Mouse (Mus musculus): ENCODE measurements around the gene Nrxn1. TPM values are rescaled to one million over a fixed set of nuclear protein-coding genes. Genes with fewer than 3 reads are reported as not detected.
A peak's percentile ranks its signal among the peaks of the same experiment; 100 is the strongest.

The Nrxn1 gene
- polyA plus RNA-seq, 1 experiment from 2014 or later, result 2.1 TPM

GRCm38 (mm10) chr17:90583826-90584534, 508.9 kb downstream of the Nrxn1 start:
- ATAC-seq (ENCODE audit: insufficient read depth) (0 out of 2 replicates have a peak, but pooled peaks have one; percentile 55), DNase-seq (peak; percentile 50)
- no peak overlapping the region for H3K4me2 ChIP-seq
- 50% methylated on average over 12 of the region's 12 CpGs for WGBS
- H3K27ac ChIP-seq (ENCODE audit: low read depth), result no peak overlapping the region
- H3K4me1 ChIP-seq (ENCODE audit: insufficient read depth), result no peaks in the 10 kb centered on the region
- H3K27me3 ChIP-seq (ENCODE audit: insufficient read depth, low read length), result no peaks in the 10 kb centered on the region
- H3K4me3 ChIP-seq (ENCODE audit: low read depth, low read length), result no peak overlapping the region
- H3K9me3 ChIP-seq (ENCODE audit: low read depth, low read length), result no peaks in the 10 kb centered on the region
- no peaks in the 10 kb centered on the region for H3K36me3 ChIP-seq (ENCODE audit: insufficient read depth)
- H3K9ac ChIP-seq, result no peak overlapping the region
- TF ChIP-seq CTCF (IDR thresholded peaks at IDR 0.05; ENCODE audit: low read depth), result peak; percentile 52

- H3K9ac ChIP-seq, result no peak overlapping the region
- H3K4me1 ChIP-seq (ENCODE audit: insufficient read depth), result no peaks in the 10 kb centered on the region
- H3K36me3 ChIP-seq (ENCODE audit: insufficient read depth), result no peaks in the 10 kb centered on the region
- H3K9me3 ChIP-seq (ENCODE audit: low read depth, low read length), result no peaks in the 10 kb centered on the region
- H3K27me3 ChIP-seq (ENCODE audit: insufficient read depth, low read length), result no peaks in the 10 kb centered on the region
- TF ChIP-seq CTCF (IDR thresholded peaks at IDR 0.05; ENCODE audit: low read depth), result no peak
- no peak overlapping the region for H3K4me2 ChIP-seq
- H3K4me3 ChIP-seq (ENCODE audit: low read depth, low read length), result no peak overlapping the region
- no peak overlapping the region for H3K27ac ChIP-seq (ENCODE audit: low read depth)
- DNase-seq, result no peak
- no peak for ATAC-seq (ENCODE audit: insufficient read depth)
- WGBS, result 50% methylated on average over 3 of the region's 3 CpGs
These were observed 509.7 kb downstream of the Nrxn1 start for GRCm38 (mm10) chr17:90583196-90583595.

- Histone ChIP-seq H3K4me1 (ENCODE audit: insufficient read depth) (no peaks in the 10 kb centered on the region), H3K4me3 (ENCODE audit: low read depth, low read length) (no peak overlapping the region), H3K27ac (ENCODE audit: low read depth) (no peak overlapping the region), H3K36me3 (ENCODE audit: insufficient read depth) (no peaks in the 10 kb centered on the region), H3K27me3 (ENCODE audit: insufficient read depth, low read length) (no peaks in the 10 kb centered on the region), H3K9ac (no peak overlapping the region), H3K4me2 (no peak overlapping the region), H3K9me3 (ENCODE audit: low read depth, low read length) (no peaks in the 10 kb centered on the region)
- 42% methylated on average over 2 of the region's 2 CpGs for WGBS
- ATAC-seq (ENCODE audit: insufficient read depth), result no peak
- no peak for TF ChIP-seq CTCF (IDR thresholded peaks at IDR 0.05; ENCODE audit: low read depth)
- DNase-seq, result no peak
These were observed 523.0 kb downstream of the Nrxn1 start for GRCm38 (mm10) chr17:90569877-90570276.

- H3K27me3 ChIP-seq (ENCODE audit: insufficient read depth, low read length), result no peaks in the 10 kb centered on the region
- no peak overlapping the region for H3K9ac ChIP-seq
- no peak overlapping the region for H3K4me2 ChIP-seq
- 90% methylated on average over 2 of the region's 2 CpGs for WGBS
- DNase-seq, result no peak
- no peak for ATAC-seq (ENCODE audit: insufficient read depth)
- H3K27ac ChIP-seq (ENCODE audit: low read depth), result no peak overlapping the region
- TF ChIP-seq CTCF (IDR thresholded peaks at IDR 0.05; ENCODE audit: low read depth), result no peak
- no peaks in the 10 kb centered on the region for H3K36me3 ChIP-seq (ENCODE audit: insufficient read depth)
- no peaks in the 10 kb centered on the region for H3K9me3 ChIP-seq (ENCODE audit: low read depth, low read length)
- H3K4me3 ChIP-seq (ENCODE audit: low read depth, low read length), result no peak overlapping the region
- no peaks in the 10 kb centered on the region for H3K4me1 ChIP-seq (ENCODE audit: insufficient read depth)
These were observed 527.7 kb downstream of the Nrxn1 start for GRCm38 (mm10) chr17:90565186-90565585.

- H3K4me1 ChIP-seq (ENCODE audit: insufficient read depth), result no peaks in the 10 kb centered on the region
- H3K27ac ChIP-seq (ENCODE audit: low read depth), result no peak overlapping the region
- no peak for DNase-seq
- H3K4me3 ChIP-seq (ENCODE audit: low read depth, low read length), result no peak overlapping the region
- H3K27me3 ChIP-seq (ENCODE audit: insufficient read depth, low read length), result no peaks in the 10 kb centered on the region
- TF ChIP-seq CTCF (IDR thresholded peaks at IDR 0.05; ENCODE audit: low read depth), result no peak
- no peak overlapping the region for H3K9ac ChIP-seq
- ATAC-seq (ENCODE audit: insufficient read depth), result no peak
- H3K36me3 ChIP-seq (ENCODE audit: insufficient read depth), result no peaks in the 10 kb centered on the region
- H3K9me3 ChIP-seq (ENCODE audit: low read depth, low read length), result no peaks in the 10 kb centered on the region
- no peak overlapping the region for H3K4me2 ChIP-seq
These were observed 536.5 kb downstream of the Nrxn1 start for GRCm38 (mm10) chr17:90556376-90556775.

GRCm38 (mm10) chr17:90550415-90550814, 542.5 kb downstream of the Nrxn1 start:
- H3K4me1 ChIP-seq (ENCODE audit: insufficient read depth), result no peaks in the 10 kb centered on the region
- no peaks in the 10 kb centered on the region for H3K9me3 ChIP-seq (ENCODE audit: low read depth, low read length)
- DNase-seq (no peak), ATAC-seq (ENCODE audit: insufficient read depth) (no peak)
- H3K27ac ChIP-seq (ENCODE audit: low read depth), result no peak overlapping the region
- TF ChIP-seq CTCF (IDR thresholded peaks at IDR 0.05; ENCODE audit: low read depth), result no peak
- no peak overlapping the region for H3K9ac ChIP-seq
- no peak overlapping the region for H3K4me2 ChIP-seq
- WGBS, result 78% methylated on average over 4 of the region's 4 CpGs
- H3K27me3 ChIP-seq (ENCODE audit: insufficient read depth, low read length), result no peaks in the 10 kb centered on the region
- H3K4me3 ChIP-seq (ENCODE audit: low read depth, low read length), result no peak overlapping the region
- H3K36me3 ChIP-seq (ENCODE audit: insufficient read depth), result no peaks in the 10 kb centered on the region

GRCm38 (mm10) chr17:90546806-90547205, 546.1 kb downstream of the Nrxn1 start:
- no peak overlapping the region for H3K9ac ChIP-seq
- ATAC-seq (ENCODE audit: insufficient read depth), result no peak
- 84% methylated on average over 4 of the region's 4 CpGs for WGBS

More at GRCm38 (mm10) chr17:90546806-90547205, 546.1 kb downstream of the Nrxn1 start:
- no peaks in the 10 kb centered on the region for H3K4me1 ChIP-seq (ENCODE audit: insufficient read depth)
- H3K9me3 ChIP-seq (ENCODE audit: low read depth, low read length), result no peaks in the 10 kb centered on the region
- no peak overlapping the region for H3K4me2 ChIP-seq
- no peak for TF ChIP-seq CTCF (IDR thresholded peaks at IDR 0.05; ENCODE audit: low read depth)
- DNase-seq, result no peak
- H3K4me3 ChIP-seq (ENCODE audit: low read depth, low read length), result no peak overlapping the region
- no peaks in the 10 kb centered on the region for H3K36me3 ChIP-seq (ENCODE audit: insufficient read depth)
- no peaks in the 10 kb centered on the region for H3K27me3 ChIP-seq (ENCODE audit: insufficient read depth, low read length)
- no peak overlapping the region for H3K27ac ChIP-seq (ENCODE audit: low read depth)
